Mouse (Mus musculus): ENCODE results near the gene Abcf1.
"Not testable (repeated sequence)": the region's sequence is repeated elsewhere in the genome, so short reads cannot be mapped to it uniquely, and the experiment has no call there.

Gene Abcf1

DNA sequence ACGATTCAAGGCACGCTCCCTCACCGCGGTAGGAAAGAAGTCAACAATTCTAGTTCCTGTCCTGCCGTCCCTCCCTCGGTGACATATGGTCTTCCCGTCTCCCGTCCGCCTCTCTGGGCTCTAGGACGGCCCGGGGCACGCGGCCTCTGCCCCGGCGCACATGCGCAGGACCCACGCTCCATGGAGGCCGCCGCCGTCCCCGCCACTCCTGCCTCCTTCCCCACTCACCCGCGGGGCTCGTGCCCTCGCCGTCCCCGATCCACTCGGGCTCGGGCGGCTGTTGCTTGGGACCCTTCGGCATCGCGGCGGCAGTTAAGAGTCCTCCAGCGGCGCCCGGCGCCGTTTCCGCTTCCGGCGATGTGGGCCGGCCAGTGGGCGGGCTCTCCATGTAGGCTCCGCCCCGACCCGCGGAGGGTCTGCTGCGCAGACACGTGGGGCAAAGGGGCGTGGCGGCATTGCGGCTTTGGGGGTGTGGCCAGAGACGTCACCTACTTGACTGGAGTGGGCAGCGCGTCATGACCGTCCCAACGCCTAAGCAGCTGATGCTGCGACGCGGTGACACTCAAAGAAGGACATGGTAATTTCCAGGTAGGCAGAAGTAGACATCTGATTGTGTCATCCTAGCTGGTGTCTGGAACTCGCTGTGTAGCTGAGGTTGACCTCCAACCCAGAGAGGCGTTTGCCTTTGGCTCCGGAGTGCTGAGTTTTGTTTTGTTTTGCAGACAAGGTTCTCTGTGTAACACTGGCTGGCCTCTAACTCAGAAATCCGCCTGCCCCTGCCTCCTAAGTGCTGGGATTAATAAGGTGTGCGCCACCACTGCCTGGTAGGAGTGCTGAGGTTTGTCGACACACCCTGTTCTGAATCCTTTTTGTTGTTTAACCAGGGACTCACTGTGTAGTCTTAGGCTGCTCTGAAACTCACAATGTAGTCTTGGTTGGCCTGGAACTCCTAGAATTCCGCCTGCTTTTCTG, at the start of gene Abcf1:
Gene Abcf1 (minus strand): TSS at position 344 of the 972 bp plus-strand sequence.
- DNase-seq (ENCODE audit: low spot score): peak; percentile 95

DNA sequence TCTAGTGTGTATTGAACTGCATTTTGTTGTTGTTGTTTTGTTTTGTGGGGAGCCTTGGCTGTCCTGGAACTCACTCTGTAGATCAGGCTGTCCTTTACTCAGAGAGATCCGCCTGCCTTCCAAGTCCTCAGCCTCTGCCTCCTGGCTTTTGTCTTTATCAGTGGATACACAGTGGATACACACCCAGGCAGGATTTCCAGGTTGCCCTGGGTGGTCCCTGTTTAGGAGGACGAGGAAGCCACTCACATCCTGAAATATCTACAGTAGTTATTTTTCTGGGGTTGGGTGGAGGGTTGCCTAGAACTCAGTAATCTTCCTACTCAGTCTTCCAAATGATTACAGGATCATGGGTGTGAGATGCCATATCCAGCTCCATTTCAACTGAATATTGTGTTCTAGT, 49.4 kb upstream of the Abcf1 start:
- no peak for DNase-seq (ENCODE audit: low spot score)

GRCm38 (mm10) chr17:36017046-36017445, 47.5 kb upstream of the Abcf1 start:
- DNase-seq (ENCODE audit: low spot score): no peak

- no peak for DNase-seq (ENCODE audit: low spot score)
Measured at GRCm38 (mm10) chr17:36014977-36015376, 45.4 kb upstream of the Abcf1 start.

- DNase-seq (ENCODE audit: low spot score): not testable (repeated sequence)
Measured at GRCm38 (mm10) chr17:36004409-36004808, 34.8 kb upstream of the Abcf1 start.

DNA sequence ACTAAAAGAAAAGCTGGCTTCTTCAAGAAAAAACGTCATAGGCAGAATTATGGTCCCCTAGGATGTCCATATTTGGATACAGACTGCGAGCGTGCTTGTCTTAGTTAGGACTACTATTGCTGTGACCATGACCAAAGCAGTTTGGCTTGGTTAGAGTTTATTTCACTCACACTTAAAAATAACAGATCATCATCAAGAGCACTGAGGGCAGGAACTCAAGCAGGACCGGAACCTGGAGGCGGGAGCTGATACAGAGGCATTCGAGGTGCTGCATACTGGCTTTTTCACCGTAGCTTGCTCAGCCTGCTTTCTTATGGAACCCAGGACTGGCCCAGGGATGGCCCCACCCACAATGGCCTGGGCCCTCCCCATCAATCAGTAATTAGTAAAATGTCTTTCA, 33.8 kb upstream of the Abcf1 start:
- DNase-seq (ENCODE audit: low spot score): no peak

DNA sequence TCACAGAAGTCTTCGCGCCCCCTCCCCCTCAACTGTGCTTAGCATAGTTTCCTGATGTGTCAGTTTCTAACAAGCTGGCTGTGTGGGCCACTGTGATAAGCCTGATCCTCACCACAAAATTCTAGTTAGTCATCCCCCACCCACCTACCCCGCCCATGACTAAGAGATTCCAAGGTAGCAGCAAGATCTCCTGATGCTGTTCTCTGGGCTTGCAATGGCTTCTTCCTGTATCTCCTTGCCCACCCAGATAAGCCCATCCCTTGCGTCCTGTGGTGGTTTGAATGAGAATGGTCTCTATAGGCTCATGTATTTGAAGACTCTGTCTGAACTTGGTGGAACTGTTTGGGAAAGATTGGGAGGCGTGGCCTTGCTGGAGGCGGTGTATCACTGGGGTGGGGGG, 32.4 kb upstream of the Abcf1 start:
- DNase-seq (ENCODE audit: low spot score): no peak

DNA sequence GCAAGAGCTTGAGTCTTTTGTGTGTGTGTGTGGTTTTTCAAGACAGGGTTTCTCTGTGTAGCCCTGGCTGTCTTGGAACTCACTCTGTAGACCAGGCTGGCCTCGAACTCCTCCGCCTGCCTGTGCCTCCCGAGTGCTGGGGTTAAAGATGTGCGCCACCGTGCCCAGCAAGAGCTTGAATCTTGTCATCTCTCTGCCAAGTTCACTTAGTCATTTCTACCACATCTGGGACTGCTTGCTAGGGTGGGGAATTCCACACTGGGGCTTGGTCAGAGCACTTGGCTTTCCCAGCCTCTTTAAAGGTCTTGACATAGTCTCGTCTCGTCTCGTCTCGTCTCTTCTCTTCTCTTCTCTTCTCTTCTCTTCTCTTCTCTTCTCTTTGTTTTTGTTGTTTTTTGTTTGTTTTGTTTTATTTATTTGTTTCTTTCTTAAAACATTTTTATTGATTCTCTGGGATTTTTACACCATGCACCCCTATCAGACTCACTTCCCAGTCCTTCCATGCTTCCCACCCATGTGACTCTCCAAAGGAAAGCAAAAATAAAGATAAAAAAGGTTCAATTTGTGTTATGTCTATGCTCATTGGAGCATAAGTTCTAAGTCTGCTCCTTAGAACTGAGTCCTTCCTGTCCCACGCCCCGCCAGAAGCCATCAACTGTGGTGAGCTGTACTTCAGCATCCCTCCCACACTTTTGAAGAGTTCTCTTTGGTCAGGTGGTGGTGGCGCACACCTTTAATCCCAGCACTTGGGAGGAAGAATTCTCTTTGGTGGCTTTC, 31.7 kb upstream of the Abcf1 start:
- DNase-seq (ENCODE audit: low spot score): no peak

DNA sequence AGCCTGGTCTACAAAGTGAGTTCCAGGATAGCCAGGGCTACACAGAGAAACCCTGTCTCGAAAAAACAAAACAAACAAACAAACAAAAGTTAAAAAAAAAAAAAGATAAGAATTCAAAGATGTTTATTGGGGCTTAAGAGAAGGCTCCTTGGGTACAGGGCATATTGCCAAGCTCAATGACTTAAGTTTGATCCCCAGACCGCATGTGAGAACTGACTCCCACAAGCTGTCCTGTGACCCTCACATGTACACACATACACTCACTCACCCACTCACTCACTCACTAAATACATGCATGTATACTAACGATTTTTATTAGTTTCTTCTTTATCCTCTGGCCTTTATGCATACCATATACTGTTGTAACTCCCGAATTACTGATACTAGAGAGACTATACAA, 30.8 kb upstream of the Abcf1 start:
- DNase-seq (ENCODE audit: low spot score): no peak

- DNase-seq (ENCODE audit: low spot score): no peak
Measured at GRCm38 (mm10) chr17:35999356-35999755, 29.8 kb upstream of the Abcf1 start.

- no peak for DNase-seq (ENCODE audit: low spot score)
Measured at GRCm38 (mm10) chr17:35998545-35999305, 29.2 kb upstream of the Abcf1 start.

- DNase-seq (ENCODE audit: low spot score): no peak
Measured at GRCm38 (mm10) chr17:35997713-35998510, 28.4 kb upstream of the Abcf1 start.

- DNase-seq (ENCODE audit: low spot score): peak; percentile 87
Measured at GRCm38 (mm10) chr17:35996949-35997348, 27.4 kb upstream of the Abcf1 start.

GRCm38 (mm10) chr17:35994879-35995240, 25.3 kb upstream of the Abcf1 start:
- DNase-seq (ENCODE audit: low spot score): no peak

GRCm38 (mm10) chr17:35994175-35994878, 24.8 kb upstream of the Abcf1 start:
- peak; percentile 70 for DNase-seq (ENCODE audit: low spot score)

DNA sequence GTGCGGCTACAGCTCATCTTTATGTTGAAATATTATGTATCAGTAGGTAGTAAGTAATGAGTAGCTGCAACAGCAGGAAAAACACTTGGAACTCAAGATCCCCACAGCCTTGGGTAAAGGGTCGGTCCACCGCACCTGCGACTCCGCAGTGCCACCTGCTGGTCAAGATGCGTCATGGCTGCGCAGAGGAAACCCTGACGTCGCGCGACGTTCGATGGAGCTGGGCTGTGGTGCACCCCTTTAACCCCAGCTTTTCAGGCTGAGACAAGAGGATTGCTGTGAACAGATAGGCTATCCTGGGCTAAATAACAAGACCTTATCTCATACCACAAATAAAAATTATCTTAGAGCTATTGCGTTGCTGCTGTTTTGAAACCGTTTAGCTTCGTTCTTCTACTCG, 24.1 kb upstream of the Abcf1 start:
- peak; percentile 50 for DNase-seq (ENCODE audit: low spot score)

DNA sequence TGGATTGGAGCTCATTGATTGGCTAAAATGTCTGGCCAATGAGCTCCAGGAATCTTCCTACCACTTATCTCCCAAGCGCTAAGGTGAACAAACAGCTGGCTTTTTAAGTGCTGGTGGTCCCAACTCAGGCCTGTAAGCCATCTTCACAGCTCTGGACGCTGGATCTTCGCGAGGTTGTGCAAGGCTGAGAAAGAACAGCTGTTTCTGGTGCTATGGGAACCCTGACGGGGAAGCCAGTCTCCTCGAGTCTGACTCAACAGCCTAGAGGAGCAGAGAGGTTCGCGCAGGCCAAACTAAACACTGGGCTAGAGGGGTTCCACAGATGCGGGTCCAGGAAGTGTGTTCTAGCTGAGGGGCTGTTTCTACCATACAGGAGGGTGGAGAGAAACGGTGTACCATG, 22.2 kb upstream of the Abcf1 start:
- no peak for DNase-seq (ENCODE audit: low spot score)

DNA sequence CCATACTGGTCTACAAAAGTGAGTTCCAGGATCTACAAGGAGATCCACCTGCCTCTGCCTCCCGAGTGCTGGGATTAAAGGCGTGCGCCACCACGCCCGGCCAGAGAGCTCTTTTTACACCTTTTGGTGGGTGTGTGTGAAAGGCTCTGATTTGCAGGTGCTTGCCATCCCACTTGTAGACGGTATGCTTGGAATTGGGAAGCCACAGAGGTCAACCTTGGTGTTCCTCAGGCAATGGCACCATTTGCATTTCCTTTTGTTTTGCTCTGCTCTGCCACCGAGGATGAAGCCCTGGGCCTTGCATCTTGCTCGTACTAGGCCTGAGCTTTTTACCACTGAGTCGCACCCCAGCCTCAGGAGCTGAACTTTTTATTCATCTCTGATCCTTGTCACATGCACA, 12.2 kb upstream of the Abcf1 start:
- DNase-seq (ENCODE audit: low spot score): no peak

- peak; percentile 49 for DNase-seq (ENCODE audit: low spot score)
Measured at GRCm38 (mm10) chr17:35980363-35980754, 10.8 kb upstream of the Abcf1 start.

DNA sequence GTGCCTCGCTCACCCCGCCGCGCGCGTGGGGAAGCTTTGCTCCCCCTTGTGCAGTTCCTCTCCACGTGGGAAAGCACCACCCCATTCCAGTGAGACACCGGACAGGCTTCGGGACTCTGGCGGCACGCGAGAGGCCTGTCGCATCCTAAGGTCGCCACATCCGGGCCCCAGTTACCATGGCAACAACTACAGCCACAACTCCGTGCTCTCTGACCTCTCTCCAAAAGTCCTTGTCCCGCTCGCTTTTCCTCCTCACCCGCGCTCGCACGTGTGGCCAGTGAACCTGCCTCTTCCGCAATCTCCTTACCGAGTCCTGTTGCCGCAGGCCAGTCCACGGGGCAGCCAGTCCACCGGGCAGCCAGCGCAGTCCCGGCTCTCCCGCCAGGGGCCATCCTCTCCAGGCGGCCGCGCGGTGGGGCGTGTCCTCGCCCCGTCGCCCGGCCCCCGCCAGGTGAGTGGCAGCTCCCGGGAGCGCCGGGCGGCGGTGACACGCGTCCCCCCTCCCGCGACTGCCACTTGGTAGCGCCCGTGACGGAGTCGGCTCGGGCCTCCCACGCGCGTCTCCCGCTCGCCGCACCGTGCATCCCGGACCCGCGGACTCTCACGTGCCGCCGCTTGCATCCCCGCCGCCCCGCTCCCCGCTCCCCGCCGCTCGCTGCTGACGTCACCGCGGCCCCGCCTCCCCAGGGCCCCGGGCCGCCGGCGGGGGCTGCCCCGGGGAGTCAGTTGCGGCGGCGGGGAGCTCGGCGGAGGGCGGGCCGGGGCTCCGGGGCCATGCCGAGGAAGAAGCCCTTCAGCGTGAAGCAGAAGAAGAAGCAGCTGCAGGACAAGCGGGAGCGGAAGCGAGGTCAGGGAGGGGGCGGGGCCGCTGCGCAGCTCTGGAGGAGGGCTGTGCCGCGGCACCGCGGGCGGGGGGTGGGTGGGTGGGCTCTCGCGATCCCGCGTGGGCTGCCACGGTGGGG, 10.1 kb upstream of the Abcf1 start, which contains the start of the genes Gnl1 and Prr3:
Gene Gnl1 (plus strand): TSS at position 451 of the 962 bp plus-strand sequence.
Gene Prr3 (minus strand): TSS at position 836 of the 962 bp plus-strand sequence.
- DNase-seq (ENCODE audit: low spot score): peak; percentile 84
